Mouse (Mus musculus): ENCODE results near the gene Zcrb1.
A peak's percentile ranks its signal among the peaks of the same experiment; 100 is the strongest.

Zcrb1 gene

DNA sequence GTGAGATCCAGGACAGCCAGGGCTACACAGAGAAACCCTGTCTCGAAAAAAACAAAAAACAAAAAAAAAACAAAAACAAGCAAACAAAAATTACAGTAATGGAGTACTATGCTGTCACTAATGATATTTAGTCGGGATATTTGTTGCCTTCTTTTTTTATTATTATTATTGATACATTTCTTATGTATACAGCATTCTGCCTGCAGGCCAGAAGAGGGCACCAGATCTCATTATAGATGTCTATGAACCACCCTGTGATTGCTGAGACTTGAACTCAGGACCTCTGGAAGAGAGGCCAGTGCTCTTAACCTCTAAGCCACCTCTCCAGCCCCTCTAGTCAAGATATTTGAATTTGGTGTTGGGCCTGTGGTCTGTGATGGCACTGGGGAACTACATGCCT is 26.3 kb downstream of the Zcrb1 start:
- no peak for DNase-seq (ENCODE audit: low spot score in 2 of 2)

DNA sequence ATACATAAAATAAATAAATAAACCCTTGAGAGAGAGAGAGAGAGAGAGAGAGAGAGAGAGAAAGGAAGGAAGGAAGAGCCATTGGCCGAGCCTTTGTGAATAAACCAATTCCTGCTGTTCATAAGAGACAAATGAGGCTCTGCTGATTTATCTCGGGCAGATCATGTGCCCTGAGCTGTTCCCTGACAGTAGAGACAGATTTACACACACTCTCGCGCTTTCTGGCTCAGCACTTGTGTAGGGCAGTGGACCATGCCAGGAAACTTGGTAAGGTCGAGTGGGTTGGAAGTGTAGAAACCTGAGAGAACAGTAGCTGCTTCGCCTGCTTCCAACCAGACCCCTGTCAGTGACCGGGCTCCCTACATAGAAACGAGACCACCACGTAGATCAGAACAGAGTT is 29.6 kb downstream of the Zcrb1 start:
- DNase-seq (ENCODE audit: low spot score in 2 of 2), result no peak

DNA sequence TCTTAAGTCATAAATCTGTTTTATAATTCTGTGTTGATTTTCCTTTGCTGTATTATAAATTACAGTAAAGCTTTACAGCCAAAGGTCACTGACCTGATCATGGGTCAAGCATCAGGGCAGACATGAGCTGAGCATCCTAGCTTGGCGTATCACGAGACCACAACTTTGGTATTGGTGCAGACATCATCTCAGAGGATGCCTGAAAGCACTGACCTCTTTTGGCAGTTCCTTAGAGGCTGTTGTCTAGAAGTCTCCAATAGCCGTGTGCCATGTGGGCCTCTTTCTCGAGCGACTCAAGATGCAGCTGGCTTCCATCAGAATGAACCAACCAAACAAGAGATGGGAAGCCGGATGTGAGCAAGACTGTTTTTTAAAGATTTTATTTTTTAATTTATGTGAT is 32.6 kb downstream of the Zcrb1 start:
- DNase-seq (ENCODE audit: low spot score in 2 of 2), result no peak

DNA sequence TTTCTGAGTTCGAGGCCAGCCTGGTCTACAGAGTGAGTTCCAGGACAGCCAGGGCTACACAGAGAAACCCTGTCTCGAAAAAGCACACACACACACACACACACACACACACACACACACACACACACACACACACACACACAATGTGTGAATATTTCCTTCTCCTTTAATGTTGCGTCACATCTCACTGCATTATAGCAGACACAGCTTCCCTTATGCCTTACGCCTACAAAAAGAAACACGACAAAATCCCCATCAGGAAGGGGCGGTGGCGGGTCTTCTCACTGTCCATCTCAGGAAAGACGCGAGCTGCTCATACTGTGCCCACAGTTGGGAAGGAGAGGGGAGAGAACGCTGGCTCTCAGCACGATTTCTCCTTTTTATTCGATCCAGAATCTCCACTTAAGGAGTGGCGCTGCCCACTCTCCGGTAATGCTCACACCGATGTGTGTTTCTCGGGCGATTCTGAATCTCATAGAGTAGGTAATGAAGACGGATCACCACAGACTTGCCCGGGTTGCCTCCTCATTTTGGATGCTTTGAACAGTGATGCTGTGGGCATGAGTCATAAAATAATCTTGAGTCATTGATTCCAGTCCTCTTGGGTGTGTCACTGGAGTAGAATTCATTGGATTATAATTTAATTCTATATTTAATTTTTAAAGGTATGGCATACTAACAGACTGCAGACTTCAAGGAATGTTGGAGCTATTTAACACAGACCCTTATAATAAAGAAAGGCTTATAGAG is 39.6 kb downstream of the Zcrb1 start:
- no peak for DNase-seq (ENCODE audit: low spot score in 2 of 2)

DNA sequence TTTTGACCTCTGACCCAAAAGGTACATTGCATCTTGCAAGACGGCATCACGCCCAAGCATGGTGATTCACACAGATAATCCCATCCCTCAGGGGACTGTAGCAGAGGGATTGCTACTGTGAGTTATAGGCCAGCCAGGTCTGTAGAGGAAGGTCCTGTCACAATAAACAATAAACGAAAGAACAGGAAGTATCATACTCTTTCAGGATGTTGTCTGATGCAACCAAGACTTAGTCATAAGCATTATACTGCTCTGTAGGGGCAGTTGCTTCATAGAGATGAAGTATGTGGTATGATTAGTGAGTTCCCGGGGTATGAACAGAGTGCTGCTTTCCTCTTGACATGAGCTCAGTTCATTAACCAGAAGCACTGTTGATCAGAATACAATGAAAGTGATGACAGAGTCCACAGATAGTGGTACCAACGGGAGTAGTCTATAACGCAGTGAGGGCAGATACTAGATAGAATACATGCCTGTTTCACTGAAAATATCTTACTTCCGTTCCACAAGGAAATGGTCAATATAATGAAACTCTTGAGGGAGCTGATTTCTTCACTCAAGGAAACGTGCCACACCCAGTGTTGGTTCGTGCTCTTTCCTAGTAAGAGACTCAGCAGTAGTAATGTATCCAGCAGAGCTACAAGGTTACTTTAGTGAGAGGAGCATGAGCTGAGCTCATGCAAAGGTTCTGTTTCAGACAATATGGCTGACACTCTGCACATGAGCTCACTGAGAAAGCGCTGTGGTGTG is 57.3 kb downstream of the Zcrb1 start:
- DNase-seq (ENCODE audit: low spot score in 2 of 2), result no peak

DNA sequence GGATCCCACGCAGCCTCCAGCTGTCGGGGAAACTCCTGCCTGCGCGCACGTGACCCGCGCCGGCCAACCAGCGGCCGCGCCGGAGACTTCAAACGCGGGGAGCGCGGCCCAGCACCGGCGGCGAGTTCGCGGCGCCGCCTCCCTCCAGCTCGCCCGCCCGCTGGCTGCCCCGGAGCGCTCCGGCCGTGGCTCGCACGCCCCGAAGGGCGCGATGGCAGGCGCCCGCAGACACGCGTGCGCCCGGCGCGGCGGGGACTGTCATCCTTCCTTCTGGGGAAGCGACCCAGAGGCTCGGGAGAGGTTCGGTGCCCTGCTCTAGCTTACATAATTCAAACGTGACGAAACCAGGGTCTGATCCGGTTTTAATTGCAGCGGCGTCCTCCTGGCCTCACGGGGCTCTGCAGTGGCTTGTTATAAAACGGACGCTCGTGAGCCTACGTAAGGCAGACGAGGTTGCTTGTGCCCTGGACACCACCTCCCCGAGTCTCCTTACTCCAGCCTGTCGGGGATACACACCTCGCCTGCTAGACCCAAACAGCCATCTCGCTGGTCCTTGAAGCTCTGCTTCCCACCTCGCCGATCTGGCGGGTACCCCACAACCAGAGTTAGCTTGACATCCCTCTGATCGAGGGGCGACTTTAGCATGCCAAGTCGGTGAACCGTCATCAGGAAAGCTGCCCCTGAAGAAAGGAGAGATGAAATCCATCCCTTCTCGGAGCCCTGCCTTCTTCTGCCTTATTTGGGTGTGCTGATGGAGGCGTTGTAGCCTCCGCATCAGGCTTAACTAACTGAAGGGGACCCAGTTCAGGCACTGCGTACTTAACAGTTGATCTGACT is 61.0 kb downstream of the Zcrb1 start, which contains the start of gene Yaf2:
Yaf2 (minus strand) TSS at position 11 of the 837 bp plus-strand sequence.
- peak; percentile 84 to 87 for DNase-seq (ENCODE audit: low spot score in 2 of 2)

DNA sequence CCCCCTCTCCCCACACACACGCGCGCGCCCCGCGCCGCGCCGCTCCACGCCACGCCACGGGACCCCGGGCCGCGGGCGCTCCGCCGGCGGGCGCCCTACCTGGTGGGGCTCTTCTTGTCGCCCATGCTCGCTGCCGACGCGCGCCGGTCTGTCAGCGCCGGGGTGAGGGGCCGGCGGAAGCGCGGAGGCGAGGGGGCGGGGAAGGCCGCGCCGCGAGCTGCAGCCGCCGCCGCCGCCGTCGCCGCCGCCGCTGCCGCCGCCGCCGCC is 61.5 kb downstream of the Zcrb1 start:
- DNase-seq (ENCODE audit: low spot score in 2 of 2), result no peak
